Comparison of ENCODE assay signal across 25 mouse cellular contexts in the genomic region with DNA sequence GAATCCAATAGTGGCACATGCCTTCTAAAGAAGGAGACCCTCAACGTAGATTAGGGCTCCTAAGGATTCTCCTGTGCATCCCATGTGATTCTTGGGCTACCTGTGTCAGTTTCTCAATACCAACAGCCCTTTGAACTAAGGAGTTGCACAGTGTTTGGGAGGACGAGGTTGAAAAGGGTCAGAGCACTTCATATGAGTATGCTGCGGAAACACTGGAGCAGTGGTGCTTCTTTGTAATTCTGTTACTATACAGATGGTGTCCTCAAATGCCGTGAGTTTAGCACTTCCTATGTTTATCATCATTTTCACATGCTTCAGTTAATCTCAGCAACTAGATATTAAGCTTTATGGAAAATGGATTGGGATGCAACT.
DNase-seq lines count a peak whose midpoint lies in the region; ATAC-seq and TF ChIP-seq lines count a peak whose summit lies in the region.
"Had no signal": no experiment of that assay in that cellular context is flagged by ENCODE, and none has a peak within 500 bp of the region (broad histone marks: within the 10 kb centered on the region; RNA-seq: fewer than 3 reads in every experiment).

No protein-coding gene starts in this region.

- H3K27ac ChIP-seq in midbrain, embryonic 11.5 days (ENCODE audit: low read depth, low read length): no peak overlapping the region
- no peak overlapping the region for H3K27ac ChIP-seq in midbrain, embryonic 10.5 days (replicated peaks)
- peak overlapping the region; percentile 64 for H3K27ac ChIP-seq in forebrain, postnatal 0 days (ENCODE audit: low read depth, low read length)
- peak overlapping the region; percentile 74 for H3K27ac ChIP-seq in midbrain, embryonic 16.5 days (ENCODE audit: low read length)
- H3K27ac ChIP-seq: embryonic facial prominence, embryonic 13.5 days; heart, adult 2 months; intestine, embryonic 15.5 days; limb, embryonic 13.5 days; lung, embryonic 15.5 days; neural tube, embryonic 13.5 days had no signal

- no peaks in the 10 kb centered on the region for H3K36me3 ChIP-seq in midbrain, embryonic 11.5 days (ENCODE audit: control insufficient read depth, insufficient read depth, low read length)
- H3K36me3 ChIP-seq in midbrain, embryonic 10.5 days: no peaks in the 10 kb centered on the region
- no peaks in the 10 kb centered on the region for H3K36me3 ChIP-seq in forebrain, postnatal 0 days (ENCODE audit: insufficient read depth)
- no peaks in the 10 kb centered on the region for H3K36me3 ChIP-seq in midbrain, embryonic 16.5 days (ENCODE audit: control insufficient read depth, insufficient read depth, low read length)
- H3K36me3 ChIP-seq: embryonic facial prominence, embryonic 13.5 days; heart, embryonic 12.5 days; intestine, embryonic 15.5 days; limb, embryonic 13.5 days; lung, embryonic 15.5 days; neural tube, embryonic 13.5 days had no signal

- 62% methylated on average over 4 of the region's 4 CpGs for WGBS in midbrain, embryonic 11.5 days
- 65% methylated on average over 4 of the region's 4 CpGs for WGBS in midbrain, embryonic 10.5 days
- WGBS in forebrain, postnatal 0 days: 29% methylated on average over 4 of the region's 4 CpGs
- WGBS in midbrain, embryonic 16.5 days: 35% methylated on average over 4 of the region's 4 CpGs

- H3K4me2 ChIP-seq in midbrain, embryonic 11.5 days: no peak overlapping the region
- no peak overlapping the region for H3K4me2 ChIP-seq in forebrain, postnatal 0 days (ENCODE audit: low read depth)
- H3K4me2 ChIP-seq in midbrain, embryonic 16.5 days (ENCODE audit: low read length): no peak overlapping the region
- H3K4me2 ChIP-seq: embryonic facial prominence, embryonic 13.5 days; heart, embryonic 12.5 days; intestine, embryonic 15.5 days; limb, embryonic 13.5 days; liver, embryonic 11.5 days; lung, embryonic 15.5 days; neural tube, embryonic 13.5 days had no signal

- peak; percentile 52; the same call in 1 of the 2 replicates for ATAC-seq in frontal cortex, adult (ENCODE audit: low TSS enrichment)
- ATAC-seq in midbrain, embryonic 11.5 days (ENCODE audit: low FRiP score): peak; percentile 42; the same call in 1 of the 2 replicates
- ATAC-seq in forebrain, postnatal 0 days: no peak
- peak; percentile 54; the same call in 1 of the 2 replicates for ATAC-seq in midbrain, embryonic 16.5 days
- ATAC-seq: intestine, embryonic 15.5 days; Patski had no signal

- DNase-seq in frontal cortex, postnatal 10 days (ENCODE audit: low spot score in 2 of 2): no peak
- DNase-seq in midbrain, embryonic 11.5 days (ENCODE audit: low spot score, missing footprints): no peak
- no peak for DNase-seq in midbrain, embryonic 10.5 days (ENCODE audit: low spot score)
- DNase-seq in forebrain, postnatal 0 days: no peak
- DNase-seq in gastrocnemius, postnatal 10 days: no peak
- no peak for DNase-seq in urinary bladder, adult 18-20 months (ENCODE audit: low spot score in 2 of 2)
- DNase-seq: adrenal gland, postnatal 10 days; cerebellum, adult 11-12 months; heart, adult 2 months; kidney, adult 2 months; kidney, postnatal 4 days; retina, postnatal 1 day; right cerebral cortex, postnatal 14 days; thymus, adult 18-20 months; thymus, postnatal 25 days had no signal

- TF ChIP-seq CTCF in forebrain, postnatal 0 days (IDR thresholded peaks at IDR 0.05; ENCODE audit: low read depth): no peak

- H3K27me3 ChIP-seq in midbrain, embryonic 11.5 days (ENCODE audit: control insufficient read depth, insufficient read depth, low read length): no peaks in the 10 kb centered on the region
- no peaks in the 10 kb centered on the region for H3K27me3 ChIP-seq in midbrain, embryonic 10.5 days (ENCODE audit: low read depth, poor library complexity, severe bottlenecking)
- H3K27me3 ChIP-seq in forebrain, postnatal 0 days (ENCODE audit: insufficient read depth, low read length): no peaks in the 10 kb centered on the region
- H3K27me3 ChIP-seq in midbrain, embryonic 16.5 days (ENCODE audit: control insufficient read depth, insufficient read depth, low read depth, low read length): no peaks in the 10 kb centered on the region
- H3K27me3 ChIP-seq: embryonic facial prominence, embryonic 13.5 days; heart, embryonic 12.5 days; intestine, embryonic 15.5 days; limb, embryonic 13.5 days; lung, embryonic 15.5 days; neural tube, embryonic 13.5 days; Patski had no signal

- H3K9me3 ChIP-seq in midbrain, embryonic 11.5 days (ENCODE audit: control insufficient read depth, low read length): no peaks in the 10 kb centered on the region
- H3K9me3 ChIP-seq in midbrain, embryonic 10.5 days (replicated peaks): no peaks in the 10 kb centered on the region
- no peaks in the 10 kb centered on the region for H3K9me3 ChIP-seq in forebrain, postnatal 0 days (ENCODE audit: low read length)
- no peaks in the 10 kb centered on the region for H3K9me3 ChIP-seq in midbrain, embryonic 16.5 days (replicated peaks; ENCODE audit: control insufficient read depth, low read length, poor library complexity, severe bottlenecking)
- H3K9me3 ChIP-seq: embryonic facial prominence, embryonic 13.5 days; heart, embryonic 12.5 days; intestine, embryonic 15.5 days; limb, embryonic 13.5 days; lung, embryonic 15.5 days; neural tube, embryonic 13.5 days had no signal

- H3K9ac ChIP-seq in midbrain, embryonic 11.5 days (ENCODE audit: low read length): no peak overlapping the region
- no peak overlapping the region for H3K9ac ChIP-seq in forebrain, postnatal 0 days
- no peak overlapping the region for H3K9ac ChIP-seq in midbrain, embryonic 16.5 days (ENCODE audit: low read depth, low read length)
- H3K9ac ChIP-seq: embryonic facial prominence, embryonic 13.5 days; heart, embryonic 12.5 days; intestine, embryonic 15.5 days; limb, embryonic 13.5 days; lung, embryonic 15.5 days; neural tube, embryonic 13.5 days had no signal

- no peaks in the 10 kb centered on the region for H3K4me1 ChIP-seq in midbrain, embryonic 11.5 days (ENCODE audit: control insufficient read depth, insufficient read depth, low read length)
- no peaks in the 10 kb centered on the region for H3K4me1 ChIP-seq in midbrain, embryonic 10.5 days
- H3K4me1 ChIP-seq in forebrain, postnatal 0 days (ENCODE audit: insufficient read depth): peaks cover 11% of the 10 kb centered on the region; the same call in 1 of the 2 replicates
- peaks cover 5% of the 10 kb centered on the region for H3K4me1 ChIP-seq in midbrain, embryonic 16.5 days (ENCODE audit: control insufficient read depth, insufficient read depth, low read length)
- H3K4me1 ChIP-seq: embryonic facial prominence, embryonic 13.5 days; heart, embryonic 12.5 days; intestine, embryonic 15.5 days; lung, embryonic 15.5 days had no signal

- H3K4me3 ChIP-seq in midbrain, embryonic 11.5 days (ENCODE audit: low read depth, low read length): no peak overlapping the region
- no peak overlapping the region for H3K4me3 ChIP-seq in midbrain, embryonic 10.5 days
- H3K4me3 ChIP-seq in forebrain, postnatal 0 days (ENCODE audit: low read depth, low read length): no peak overlapping the region
- H3K4me3 ChIP-seq in midbrain, embryonic 16.5 days (ENCODE audit: low read depth, low read length): no peak overlapping the region
- H3K4me3 ChIP-seq: embryonic facial prominence, embryonic 13.5 days; heart, adult 2 months; heart, embryonic 12.5 days; intestine, embryonic 15.5 days; limb, embryonic 13.5 days; lung, embryonic 15.5 days; neural tube, embryonic 13.5 days had no signal

Comparison
In these comparisons a context has a peak if more than half of its experiments do, and no peak if none do; other contexts are left out.
1. H3K27ac ChIP-seq: peak in forebrain, postnatal 0 days (single experiment) and midbrain, embryonic 16.5 days (single experiment); none in midbrain, embryonic 11.5 days (single experiment) and midbrain, embryonic 10.5 days (single experiment).